Mouse (Mus musculus) embryonic facial prominence, embryonic 11.5 days (tissue): ENCODE results near the gene Cacna1c. TPM values are rescaled to one million over a fixed set of nuclear protein-coding genes. Genes with fewer than 3 reads are reported as not detected.

ENCODE experiments used
- ATAC-seq: fragments of 200-750 bp; cut with Nextera tagmentation; replicated peaks from 2 replicates; pipeline ENCODE4 v1.8.0; 2017; ENCODE audit warnings: low read depth; ENCODE audit not compliant: insufficient number of reproducible peaks, low FRiP score, low TSS enrichment
- DNase-seq: peaks from one replicate; pipeline ENCODE4 v3.0.0-alpha.2; 2015; ENCODE audit warnings: low spot score
- H3K27ac ChIP-seq: fragments of 300-500 bp; sonication (generic); replicated peaks from 2 replicates; pipeline ENCODE4 v1.5.1; 2014; ENCODE audit warnings: mild to moderate bottlenecking, low read depth, low read length, control low read depth
- H3K27me3 ChIP-seq: fragments of 300-500 bp; sonication (generic); 2 replicates; pipeline ENCODE4 v1.6.1; 2014; ENCODE audit warnings: mild to moderate bottlenecking, low read length, moderate library complexity, mixed read lengths; ENCODE audit not compliant: control insufficient read depth, insufficient read depth
- H3K36me3 ChIP-seq: fragments of 300-500 bp; sonication (generic); replicated peaks from 2 replicates; pipeline ENCODE4 v1.6.1; 2014; ENCODE audit warnings: low read depth, mild to moderate bottlenecking, low read length, moderate library complexity, mixed read lengths; ENCODE audit not compliant: control insufficient read depth, insufficient read depth
- H3K4me1 ChIP-seq: fragments of 300-500 bp; sonication (generic); 2 replicates; pipeline ENCODE4 v1.6.1; 2014; ENCODE audit warnings: low read length, mixed read lengths; ENCODE audit not compliant: control insufficient read depth, insufficient read depth
- H3K4me2 ChIP-seq: fragments of 300-500 bp; sonication (generic); 2 replicates; pipeline ENCODE4 v1.6.1; 2014; ENCODE audit warnings: low read depth, mild to moderate bottlenecking, control low read depth, low read length, moderate library complexity
- H3K4me3 ChIP-seq: fragments of 300-500 bp; sonication (generic); 2 replicates; pipeline ENCODE4 v1.5.1; 2014; ENCODE audit warnings: low read depth, low read length, control low read depth
- H3K9ac ChIP-seq: fragments of 300-500 bp; sonication (generic); replicated peaks from 2 replicates; pipeline ENCODE4 v1.6.1; 2014; ENCODE audit warnings: mild to moderate bottlenecking, control low read depth, low read length
- H3K9me3 ChIP-seq: fragments of 300-500 bp; sonication (generic); replicated peaks from 2 replicates; pipeline ENCODE4 v1.6.1; 2016; ENCODE audit warnings: mild to moderate bottlenecking, low read length, inconsistent platforms, mixed read lengths; ENCODE audit not compliant: control insufficient read depth
- WGBS: fragments of 180-500 bp; shearing (Covaris S2); extraction: QIAGEN DNeasy Blood & Tissue Kit; methylation state at CpG from one replicate; pipeline ENCODE4 v1.1.7; 2014; 5-methylcytosine and 5-hydroxymethylcytosine counted together
- polyA plus RNA-seq: library from polyadenylated mRNA; unstranded; fragments of >200 nt; fragmentation: Nextera tagmentation; extraction: Ambion mirVana; gene quantifications from 2 replicates; pipeline ENCODE4 v1.2.1, GENCODE M21; 2014

The Cacna1c gene
- polyA plus RNA-seq, 1 experiment from 2014 or later = 4.3 TPM

DNA sequence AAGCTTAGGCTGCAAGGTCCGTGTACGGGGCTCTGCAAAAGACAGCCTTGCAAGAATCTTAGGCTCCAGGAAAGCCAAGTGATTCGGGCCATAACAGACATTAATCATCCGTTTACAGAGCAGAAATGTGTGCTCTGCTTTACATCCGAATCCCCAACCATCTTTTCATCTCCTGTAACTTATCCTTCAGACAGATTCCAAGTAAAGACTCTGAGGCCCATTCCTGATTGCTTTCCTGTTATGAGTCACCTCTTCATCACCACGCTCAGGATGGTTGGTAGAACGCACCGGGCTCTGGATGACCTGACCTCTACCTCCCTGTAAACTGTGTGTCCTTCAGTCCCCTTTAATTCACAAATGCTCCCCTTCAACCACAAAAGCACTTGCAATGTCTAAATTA, 175.0 kb downstream of the Cacna1c start:
- Histone ChIP-seq H3K4me1 (no peaks in the 10 kb centered on the region), H3K4me3 (no peak overlapping the region), H3K27ac (no peak overlapping the region), H3K27me3 (no peaks in the 10 kb centered on the region), H3K9ac (no peak overlapping the region), H3K9me3 (no peaks in the 10 kb centered on the region), H3K36me3 (no peaks in the 10 kb centered on the region), H3K4me2 (no peak overlapping the region)
- WGBS = 73% methylated on average over 8 of the region's 8 CpGs
- DNase-seq = no peak
- ATAC-seq = no peak

- no peak overlapping the region for H3K9ac ChIP-seq
- no peaks in the 10 kb centered on the region for H3K4me1 ChIP-seq
- no peak overlapping the region for H3K4me3 ChIP-seq
- no peaks in the 10 kb centered on the region for H3K36me3 ChIP-seq
- no peak overlapping the region for H3K4me2 ChIP-seq
- no peak overlapping the region for H3K27ac ChIP-seq
- H3K9me3 ChIP-seq = no peaks in the 10 kb centered on the region
- WGBS = 93% methylated on average over 6 of the region's 6 CpGs
- no peaks in the 10 kb centered on the region for H3K27me3 ChIP-seq
- DNase-seq (no peak), ATAC-seq (no peak)
These were observed 177.3 kb downstream of the Cacna1c start for GRCm38 (mm10) chr6:119018956-119019355.

- Histone ChIP-seq H3K27ac (no peak overlapping the region), H3K9ac (no peak overlapping the region), H3K4me2 (no peak overlapping the region), H3K36me3 (no peaks in the 10 kb centered on the region), H3K27me3 (no peaks in the 10 kb centered on the region), H3K4me1 (no peaks in the 10 kb centered on the region), H3K9me3 (no peaks in the 10 kb centered on the region), H3K4me3 (no peak overlapping the region)
- 95% methylated on average over 2 of the region's 2 CpGs for WGBS
- no peak for DNase-seq
- no peak for ATAC-seq
These were observed 178.0 kb downstream of the Cacna1c start for GRCm38 (mm10) chr6:119018256-119018655.

DNA sequence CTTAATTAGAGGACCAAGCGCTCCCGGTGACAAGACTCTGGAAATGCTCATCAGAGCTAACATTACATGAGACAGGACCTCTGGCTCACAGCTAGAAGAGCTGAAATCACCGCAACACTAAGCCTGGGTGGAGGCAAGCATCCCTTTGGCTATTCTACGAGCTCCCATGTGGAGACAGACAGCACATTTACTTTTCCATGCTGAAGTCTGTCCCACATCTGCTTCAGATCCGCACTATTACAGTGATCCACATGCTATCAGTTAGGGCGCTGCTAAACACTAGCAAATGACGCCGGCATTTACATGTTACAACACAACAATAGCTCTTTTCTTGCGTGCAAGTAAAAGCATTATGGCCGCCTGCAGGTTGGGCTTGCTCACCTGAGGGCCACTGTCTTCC, 178.7 kb downstream of the Cacna1c start:
- WGBS = 56% methylated on average over 10 of the region's 10 CpGs
- no peak overlapping the region for H3K9ac ChIP-seq

DNA sequence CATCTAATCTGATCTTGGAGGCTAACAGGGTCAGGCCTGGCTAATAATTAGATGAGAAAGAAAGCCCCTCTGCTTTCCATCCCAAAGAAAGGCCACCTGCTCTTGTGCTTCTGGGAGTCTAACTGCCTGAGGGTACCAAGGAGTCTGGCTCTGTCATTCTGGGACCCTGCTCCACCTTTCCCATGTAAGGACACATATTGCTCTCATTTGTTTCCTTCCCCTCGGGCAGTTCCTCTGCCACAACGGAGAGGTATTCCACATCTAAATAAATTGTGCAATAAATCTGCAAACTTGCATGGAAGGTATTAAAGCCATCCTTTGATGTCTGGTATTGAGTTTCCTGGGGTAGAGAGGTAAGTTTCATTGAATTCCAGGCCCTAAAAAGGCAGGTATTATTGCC, 180.9 kb downstream of the Cacna1c start:
- WGBS = 43% methylated on average over 2 of the region's 2 CpGs
- no peak overlapping the region for H3K4me3 ChIP-seq
- H3K9me3 ChIP-seq = no peaks in the 10 kb centered on the region
- H3K4me2 ChIP-seq = no peak overlapping the region
- H3K36me3 ChIP-seq = no peaks in the 10 kb centered on the region
- ATAC-seq (no peak), DNase-seq (peak; percentile 72)
- H3K27me3 ChIP-seq = no peaks in the 10 kb centered on the region
- H3K9ac ChIP-seq = no peak overlapping the region
- no peaks in the 10 kb centered on the region for H3K4me1 ChIP-seq
- H3K27ac ChIP-seq = no peak overlapping the region

More for the DNA sequence above, 178.7 kb downstream of the Cacna1c start:
- H3K27ac ChIP-seq = no peak overlapping the region
- DNase-seq = peak; percentile 64
- no peak overlapping the region for H3K4me3 ChIP-seq
- H3K4me1 ChIP-seq = no peaks in the 10 kb centered on the region
- no peak overlapping the region for H3K4me2 ChIP-seq
- ATAC-seq = no peak
- H3K9me3 ChIP-seq = no peaks in the 10 kb centered on the region
- no peaks in the 10 kb centered on the region for H3K36me3 ChIP-seq
- no peaks in the 10 kb centered on the region for H3K27me3 ChIP-seq

DNA sequence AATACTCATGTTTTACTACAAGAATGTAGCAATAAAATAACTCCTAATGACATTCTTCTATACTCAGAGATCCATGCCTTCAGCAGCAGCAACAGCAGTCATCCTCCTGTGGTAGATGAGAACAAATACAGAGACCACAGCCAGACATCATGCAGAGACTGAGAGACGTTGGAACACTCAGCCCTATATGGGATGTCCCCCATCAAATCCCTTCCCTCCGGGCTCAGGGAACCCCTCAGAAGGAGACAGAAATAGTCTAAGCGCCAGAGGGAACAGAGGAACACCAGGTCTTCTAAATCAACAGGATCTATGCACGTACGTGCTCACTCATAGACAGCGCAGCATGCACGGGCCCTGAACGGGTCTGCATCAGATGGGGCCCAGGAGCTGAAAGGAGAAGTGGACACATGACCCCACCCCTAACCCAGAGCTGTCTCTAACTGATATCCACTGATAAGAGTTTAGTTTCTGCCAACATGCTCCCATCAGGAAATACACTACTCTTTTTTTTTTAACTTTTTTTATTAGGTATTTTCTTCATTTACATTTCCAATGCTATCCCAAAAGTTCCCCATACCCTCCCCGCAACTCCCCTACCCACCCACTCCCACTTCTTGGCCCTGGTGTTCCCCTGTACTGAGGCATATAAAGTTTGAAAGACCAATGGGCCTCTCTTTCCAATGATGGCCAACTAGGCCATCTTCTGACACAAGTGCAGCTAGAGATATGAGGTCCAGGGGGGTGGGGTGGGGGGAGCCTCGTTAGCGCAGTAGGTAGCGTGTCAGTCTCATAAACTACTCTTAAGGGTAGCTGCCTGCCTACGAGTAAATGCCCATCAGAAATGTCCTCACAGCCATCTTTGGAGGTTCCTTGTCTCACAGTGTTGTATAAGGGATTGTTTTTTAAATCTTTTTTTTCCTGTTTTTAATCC, 182.8 kb downstream of the Cacna1c start:
- Histone ChIP-seq H3K9me3 (no peaks in the 10 kb centered on the region), H3K4me1 (no peaks in the 10 kb centered on the region), H3K4me3 (no peak overlapping the region), H3K4me2 (no peak overlapping the region), H3K36me3 (no peaks in the 10 kb centered on the region), H3K27ac (no peak overlapping the region), H3K9ac (no peak overlapping the region), H3K27me3 (no peaks in the 10 kb centered on the region)
- WGBS = 91% methylated on average over 13 of the region's 13 CpGs
- no peak for ATAC-seq
- DNase-seq = no peak

GRCm38 (mm10) chr6:119010875-119011274, 185.3 kb downstream of the Cacna1c start:
- DNase-seq = peak; percentile 36
- H3K27me3 ChIP-seq = no peaks in the 10 kb centered on the region
- H3K4me2 ChIP-seq = no peak overlapping the region
- no peak for ATAC-seq
- no peaks in the 10 kb centered on the region for H3K36me3 ChIP-seq
- no peak overlapping the region for H3K4me3 ChIP-seq
- H3K9me3 ChIP-seq = no peaks in the 10 kb centered on the region
- WGBS = 48% methylated on average over 3 of the region's 3 CpGs
- no peak overlapping the region for H3K9ac ChIP-seq
- H3K4me1 ChIP-seq = no peaks in the 10 kb centered on the region
- no peak overlapping the region for H3K27ac ChIP-seq

DNA sequence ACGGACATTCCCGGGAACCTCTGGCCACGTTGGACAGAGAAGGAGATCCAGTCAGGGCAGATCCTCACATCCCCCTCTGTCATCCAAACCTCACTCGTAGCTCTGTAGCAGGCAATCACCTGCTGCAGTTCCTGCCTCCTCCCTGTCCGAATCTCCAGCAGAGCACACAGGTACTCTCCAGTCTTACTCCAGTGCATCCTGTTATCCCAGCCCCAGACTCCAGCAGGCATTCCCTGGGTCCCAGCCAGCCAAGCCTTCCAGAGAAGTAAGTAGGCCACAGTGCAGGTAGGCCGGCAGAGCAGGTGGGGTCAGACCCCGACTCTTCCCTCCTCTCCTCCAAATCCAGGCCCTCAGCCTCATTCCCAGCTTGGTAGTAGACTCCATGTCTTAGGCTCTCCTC, 186.7 kb downstream of the Cacna1c start:
- DNase-seq (no peak), ATAC-seq (no peak)
- Histone ChIP-seq H3K9ac (no peak overlapping the region), H3K4me1 (no peaks in the 10 kb centered on the region), H3K27me3 (no peaks in the 10 kb centered on the region), H3K4me2 (no peak overlapping the region), H3K9me3 (no peaks in the 10 kb centered on the region), H3K27ac (no peak overlapping the region), H3K36me3 (no peaks in the 10 kb centered on the region), H3K4me3 (no peak overlapping the region)
- 83% methylated on average over 7 of the region's 7 CpGs for WGBS
